Mouse (Mus musculus) cortical plate, adult 2 months (tissue): Measurements from ENCODE around the gene Mcl1.

Experiments used
- CTCF ChIP-seq: fragments of 200-500 bp; IDR thresholded peaks from 2 replicates; pipeline ENCODE4 v1.5.1; 2011; ENCODE audit warnings: mild to moderate bottlenecking, control low read depth, low read length; ENCODE audit not compliant: insufficient read depth; ENCODE audit errors: extremely low read depth
- POLR2A ChIP-seq: fragments of 200-500 bp; IDR thresholded peaks from 2 replicates; pipeline ENCODE4 v1.6.1; 2011; ENCODE audit warnings: mild to moderate bottlenecking, low read length, control low read depth; ENCODE audit not compliant: insufficient read depth; ENCODE audit errors: extremely low read depth

DNA sequence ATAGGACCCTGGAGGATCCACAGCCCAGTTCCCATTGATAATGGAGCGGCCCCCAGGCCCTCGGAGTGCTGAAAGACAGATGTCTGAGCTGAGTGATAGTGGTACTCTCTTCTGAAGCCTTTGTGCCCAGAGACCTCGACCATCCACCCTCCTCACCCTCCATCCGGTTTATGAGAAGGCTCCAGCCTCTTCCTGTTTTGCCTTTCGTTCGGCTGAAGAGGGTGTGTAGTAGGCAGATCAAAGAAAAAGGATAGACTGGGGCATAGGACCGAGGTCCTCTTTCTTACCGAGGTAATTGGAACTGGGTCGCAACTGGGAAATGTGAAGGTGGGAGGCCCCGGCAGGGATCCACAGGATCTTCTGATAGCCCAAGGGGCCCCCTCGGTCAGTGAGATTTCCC, 22.8 kb downstream of the Mcl1 start:
- TF ChIP-seq CTCF (no peak), POLR2A (no peak)
